Mouse (Mus musculus) 416B (cell line): ENCODE measurements around the gene Pagr1b.

ENCODE experiments used
- DNase-seq: peaks from one replicate; pipeline ENCODE4 v3.0.0; 2011; ENCODE audit warnings: low read depth

Pagr1b gene

DNA sequence TGATC lies at the start of gene Pagr1b:
Gene Pagr1b (minus strand): TSS at position 4 of the 5 bp plus-strand sequence.
- DNase-seq, result no peak

DNA sequence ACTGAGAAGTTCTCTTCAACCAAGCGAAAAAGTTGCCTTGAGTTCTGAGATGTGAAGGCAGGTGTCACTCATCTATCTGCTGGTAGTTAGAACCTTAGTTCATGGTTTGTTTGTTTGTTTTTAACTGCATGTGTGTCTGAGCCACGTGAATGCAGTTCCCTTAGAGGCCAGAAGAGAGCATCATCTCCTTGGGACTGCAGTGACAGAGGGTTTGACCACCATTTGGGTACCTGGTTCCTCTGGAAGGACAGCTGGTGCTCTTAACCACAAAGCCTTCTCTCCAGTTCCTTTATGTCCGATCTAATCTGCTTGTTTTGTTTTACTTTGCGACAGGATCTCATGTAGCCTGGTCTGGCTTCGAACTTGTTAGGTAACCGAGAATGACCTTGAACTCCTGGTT lies 49.3 kb upstream of the Pagr1b start:
- DNase-seq, result peak; percentile 66

DNA sequence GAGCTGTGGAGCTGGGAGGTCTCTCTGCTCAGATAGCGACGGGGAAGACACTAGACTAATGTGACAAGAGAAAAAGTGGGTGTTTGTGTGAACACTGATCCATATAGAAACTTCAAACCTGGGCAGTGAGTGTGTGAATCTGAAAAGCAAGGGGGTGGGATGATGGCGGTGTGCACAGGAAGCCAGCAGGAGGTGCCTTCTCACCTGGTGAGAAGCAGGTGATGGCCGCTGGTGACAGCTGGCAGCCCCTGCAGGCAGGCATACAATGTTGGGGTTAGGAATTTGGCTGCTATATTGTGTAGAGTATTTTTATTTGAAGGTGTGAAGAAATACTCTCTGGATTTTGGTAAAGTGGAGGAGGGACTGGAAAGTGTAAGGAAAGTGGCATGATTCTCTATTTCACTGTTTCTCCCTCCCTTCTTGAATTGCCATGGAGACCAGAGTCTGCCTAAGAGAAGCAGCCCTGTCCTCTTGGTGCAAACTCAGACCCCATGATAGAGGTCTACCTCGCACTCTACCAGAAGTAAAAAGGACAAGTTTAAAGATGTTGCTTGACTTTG lies 38.8 kb upstream of the Pagr1b start:
- no peak for DNase-seq

DNA sequence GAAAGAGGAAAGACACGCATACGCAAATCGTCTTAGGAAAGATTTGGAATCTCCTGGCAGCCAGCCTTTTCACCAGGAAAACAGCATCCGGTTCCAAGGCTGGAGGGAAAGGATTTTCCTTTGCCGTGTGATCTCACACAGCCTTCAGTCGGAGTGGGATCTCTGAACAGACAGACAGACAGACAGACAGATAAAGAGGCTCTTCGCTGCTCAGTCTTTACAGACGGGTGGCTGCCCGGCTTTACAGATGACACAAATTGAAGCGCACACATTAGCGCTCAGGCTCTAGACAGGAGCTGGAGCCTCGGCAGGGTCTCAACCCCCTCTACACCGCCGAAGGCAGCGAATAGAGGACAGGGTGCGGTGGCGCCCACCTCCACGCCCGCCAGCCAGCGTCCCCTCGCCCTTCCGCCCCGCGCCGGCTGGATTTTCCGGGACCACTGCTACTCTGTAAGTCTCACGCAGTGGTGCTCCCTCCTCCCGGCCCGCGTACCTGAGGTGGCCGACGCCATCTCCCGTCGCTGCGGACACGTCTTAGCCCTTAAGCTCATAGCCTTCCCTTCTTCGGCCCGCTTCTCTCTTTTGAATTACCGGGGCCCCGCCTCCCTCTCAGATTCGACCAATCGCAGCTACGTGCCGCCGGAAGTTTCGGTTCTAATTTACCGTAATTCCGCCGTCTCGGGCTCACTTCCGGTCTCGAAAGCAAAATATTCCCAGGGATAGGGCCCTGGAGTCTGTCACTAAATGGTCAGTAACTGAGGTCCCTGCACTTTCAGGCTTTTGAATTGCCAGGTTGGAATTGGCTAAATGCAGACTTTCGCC lies 25.8 kb upstream of the Pagr1b start, which contains the start of gene Kif22:
Gene Kif22 (minus strand): TSS at position 621 of the 822 bp plus-strand sequence.
- DNase-seq, result peak; percentile 91

DNA sequence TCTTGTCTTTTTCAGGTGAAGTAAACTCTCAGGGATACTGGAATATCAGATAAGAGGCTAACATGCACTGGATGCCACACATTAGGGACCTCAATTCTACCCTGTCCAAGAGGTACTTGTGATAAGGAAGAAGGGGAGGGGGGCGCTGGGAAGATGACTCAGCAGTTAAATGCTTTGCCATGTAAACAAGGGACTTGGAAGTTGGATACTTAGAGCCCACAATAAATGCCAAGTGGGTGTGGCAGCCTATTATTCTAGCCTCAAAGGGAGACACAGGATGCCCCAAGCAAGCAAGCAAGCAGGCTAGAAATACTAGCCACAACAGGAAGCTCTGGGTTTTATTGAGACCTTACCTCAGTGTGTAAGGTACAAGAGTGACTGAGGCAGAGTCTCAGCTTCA lies 15.0 kb upstream of the Pagr1b start:
- DNase-seq, result peak; percentile 33

DNA sequence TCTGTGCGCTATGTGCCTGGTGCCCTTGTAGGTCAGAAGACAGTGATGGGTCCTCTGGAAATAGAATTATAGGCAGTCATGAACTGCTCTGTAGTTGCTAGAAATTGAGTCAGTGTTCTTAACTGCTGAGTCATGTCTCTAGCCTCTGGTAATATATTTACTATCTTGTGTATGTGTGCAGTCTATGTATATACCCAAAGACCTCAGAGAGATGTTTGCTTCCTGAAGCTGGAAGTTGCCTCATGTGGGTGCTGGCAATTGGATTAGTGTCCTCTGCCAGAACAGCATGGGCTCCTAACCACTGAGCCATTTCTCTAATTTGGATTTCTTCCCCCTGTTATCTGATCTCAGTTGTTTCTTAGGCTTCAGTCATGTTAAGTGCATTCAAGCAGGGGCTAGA lies 13.9 kb upstream of the Pagr1b start:
- peak; percentile 54 for DNase-seq

DNA sequence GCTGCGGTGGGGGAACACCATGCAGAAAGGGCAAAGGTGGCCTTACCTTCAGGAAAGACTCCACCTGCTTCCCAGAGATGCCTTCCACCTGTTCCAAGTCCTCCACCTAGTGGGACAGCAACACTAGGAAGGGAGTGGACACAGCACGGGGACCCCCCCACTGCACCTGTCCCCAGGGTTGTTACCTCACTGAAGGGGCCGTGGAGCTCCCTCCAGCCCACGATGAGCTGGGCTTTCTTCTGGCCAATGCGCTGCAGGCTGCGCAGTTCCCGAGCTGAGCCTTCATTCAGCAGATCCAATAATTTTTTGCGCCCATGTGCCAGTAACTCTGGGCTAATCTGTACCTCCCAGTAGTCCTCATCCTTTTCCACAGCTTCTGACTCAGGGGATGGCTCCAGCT lies 11.6 kb upstream of the Pagr1b start:
- no peak for DNase-seq

DNA sequence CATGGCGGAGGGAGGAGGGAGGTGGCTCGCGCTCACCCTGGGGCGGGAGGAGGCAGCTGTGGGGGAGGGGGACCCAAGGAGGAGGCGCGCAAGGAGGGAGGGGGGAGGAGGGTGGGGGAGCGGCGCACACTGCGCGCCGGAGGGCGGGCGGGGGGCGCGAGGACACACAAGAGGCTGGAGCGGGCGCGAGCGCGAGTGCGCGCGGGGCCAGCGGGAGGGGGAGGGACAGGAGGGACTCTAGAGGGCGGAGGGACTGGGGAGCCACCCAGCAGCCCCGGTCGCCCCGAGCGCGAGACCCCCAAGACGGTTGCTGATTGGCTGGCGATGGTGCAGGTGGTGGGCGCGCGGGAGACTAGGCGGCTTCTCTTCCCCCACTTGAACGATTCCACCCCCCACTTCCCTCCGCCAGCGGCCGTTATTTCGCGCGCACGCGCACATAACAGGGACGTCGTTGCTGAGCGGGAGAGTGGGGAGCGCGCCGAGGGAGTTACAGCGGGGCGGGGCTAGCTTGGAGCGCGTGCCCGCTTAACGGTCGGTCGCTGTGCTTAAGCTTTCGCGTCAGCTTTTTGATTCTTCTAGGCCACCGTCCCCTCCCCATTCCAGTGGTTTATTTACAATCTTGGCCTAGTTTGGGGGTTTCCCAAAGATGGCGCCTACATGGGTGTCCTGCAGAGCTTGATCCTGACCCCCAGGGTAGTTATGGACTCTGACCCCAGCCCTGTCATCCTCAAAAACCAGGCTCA lies 10.9 kb upstream of the Pagr1b start, which contains the start of gene Maz:
Gene Maz (minus strand): TSS at position 54 of the 743 bp plus-strand sequence.
- peak; percentile 100 for DNase-seq

DNA sequence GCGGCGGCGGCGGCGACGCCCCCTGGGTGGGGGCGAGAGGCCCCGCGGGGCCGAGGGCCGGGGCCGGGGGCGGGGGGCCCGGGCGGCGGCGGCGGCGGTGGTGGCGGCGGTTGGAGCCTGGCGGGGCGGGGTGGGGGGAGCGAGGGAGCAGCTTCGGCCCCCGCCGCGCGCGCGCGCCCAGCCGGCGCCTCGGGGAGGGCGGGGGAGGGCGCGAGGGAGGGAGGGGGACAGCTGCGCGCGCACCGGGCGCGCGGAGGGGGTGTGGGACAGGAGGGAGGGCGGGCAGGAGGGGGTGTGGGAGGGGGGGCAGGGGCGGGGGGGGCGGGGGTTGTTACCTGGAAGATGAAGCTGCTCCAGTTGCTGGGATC lies 10.3 kb upstream of the Pagr1b start:
- no peak for DNase-seq

DNA sequence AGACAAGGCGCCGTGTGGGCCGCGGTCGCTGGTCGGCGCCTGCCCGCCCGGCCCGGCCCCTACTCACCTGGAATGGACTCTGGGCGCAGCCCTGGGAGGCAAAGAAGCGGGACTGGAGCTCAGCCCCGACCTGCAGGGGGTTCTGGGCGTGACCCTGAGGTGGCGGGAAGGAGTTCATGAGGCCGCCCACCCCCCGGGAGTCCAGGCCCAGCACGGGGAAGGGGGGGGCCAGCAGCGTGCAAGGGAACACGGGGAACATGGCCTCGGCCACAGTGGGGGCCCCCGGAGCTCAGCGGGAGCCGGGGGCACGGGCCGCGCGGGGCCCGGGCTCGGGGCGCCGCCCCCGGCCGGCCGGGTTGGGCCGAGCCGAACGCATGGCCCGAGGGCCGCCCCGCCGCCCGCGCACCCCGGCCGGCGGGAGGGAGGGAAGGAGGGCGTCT lies 9.9 kb upstream of the Pagr1b start:
- DNase-seq, result peak; percentile 82

DNA sequence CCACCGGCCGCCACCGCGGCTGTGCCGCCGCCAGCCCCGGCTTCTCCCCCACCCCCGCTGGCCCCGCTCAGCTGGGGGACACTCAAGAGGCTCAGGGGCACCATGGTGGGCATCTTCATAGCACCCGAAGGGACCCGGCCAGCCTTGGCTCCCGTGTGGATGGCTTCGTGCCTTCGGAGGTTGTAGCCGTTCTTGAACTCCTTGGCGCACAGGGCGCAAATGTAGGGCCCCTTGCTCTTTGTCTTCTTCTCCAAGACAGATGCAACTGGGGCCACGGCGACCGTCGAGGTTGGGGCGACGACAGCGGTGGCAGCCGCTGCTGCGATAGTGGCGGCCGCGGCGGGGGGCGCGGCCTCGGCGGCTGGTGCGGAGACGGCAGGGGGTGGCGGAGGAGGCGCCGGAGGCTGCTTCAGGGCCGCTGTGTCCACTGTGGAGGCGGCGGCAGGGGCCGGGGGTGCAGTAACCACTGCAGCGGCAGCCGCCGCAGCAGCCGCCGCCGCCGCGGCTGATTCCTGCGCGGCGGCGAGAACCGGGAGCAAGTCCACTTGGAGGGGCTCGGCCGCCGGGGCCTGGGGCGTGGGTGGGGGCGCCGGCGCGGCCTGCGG lies 9.4 kb upstream of the Pagr1b start:
- DNase-seq, result no peak

DNA sequence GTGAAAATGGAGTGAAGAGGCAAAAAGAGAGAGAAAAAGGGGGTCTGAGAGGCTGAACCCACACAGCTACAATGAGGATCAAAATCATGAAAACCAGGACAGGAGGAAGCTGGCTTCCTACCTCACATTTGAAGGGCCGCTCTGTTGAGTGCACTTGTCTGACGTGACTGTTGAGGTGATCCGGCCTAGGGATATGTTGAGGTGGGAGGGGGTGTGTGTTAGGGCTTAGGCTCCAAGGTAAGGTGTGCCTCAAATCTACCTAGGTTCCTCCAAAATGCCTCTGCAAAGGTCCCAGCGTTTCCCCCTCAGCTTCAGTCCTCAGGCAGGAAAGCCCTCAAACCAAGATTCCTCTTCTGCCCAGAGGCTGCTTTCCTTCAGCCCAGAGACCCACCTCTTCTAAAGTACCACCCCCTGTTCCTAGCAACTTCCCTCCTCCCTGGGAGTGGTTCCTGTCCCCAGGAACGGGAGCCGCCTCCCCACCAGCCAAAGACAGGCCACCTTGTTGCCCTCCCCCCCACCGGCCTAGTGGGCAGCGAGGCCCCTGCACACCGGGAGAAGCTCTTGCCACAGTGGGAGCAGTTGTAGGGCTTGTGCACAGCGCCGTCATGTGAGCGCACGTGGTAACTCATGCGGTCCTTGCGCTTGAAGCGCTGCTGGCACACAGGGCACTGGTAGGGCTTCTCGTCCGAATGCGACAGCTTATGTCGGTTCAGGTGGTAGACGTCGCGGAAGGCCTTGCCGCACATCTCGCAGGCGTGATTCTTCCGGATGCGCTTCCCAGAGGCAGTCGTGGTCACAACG lies 8.7 kb upstream of the Pagr1b start:
- peak; percentile 92 for DNase-seq

DNA sequence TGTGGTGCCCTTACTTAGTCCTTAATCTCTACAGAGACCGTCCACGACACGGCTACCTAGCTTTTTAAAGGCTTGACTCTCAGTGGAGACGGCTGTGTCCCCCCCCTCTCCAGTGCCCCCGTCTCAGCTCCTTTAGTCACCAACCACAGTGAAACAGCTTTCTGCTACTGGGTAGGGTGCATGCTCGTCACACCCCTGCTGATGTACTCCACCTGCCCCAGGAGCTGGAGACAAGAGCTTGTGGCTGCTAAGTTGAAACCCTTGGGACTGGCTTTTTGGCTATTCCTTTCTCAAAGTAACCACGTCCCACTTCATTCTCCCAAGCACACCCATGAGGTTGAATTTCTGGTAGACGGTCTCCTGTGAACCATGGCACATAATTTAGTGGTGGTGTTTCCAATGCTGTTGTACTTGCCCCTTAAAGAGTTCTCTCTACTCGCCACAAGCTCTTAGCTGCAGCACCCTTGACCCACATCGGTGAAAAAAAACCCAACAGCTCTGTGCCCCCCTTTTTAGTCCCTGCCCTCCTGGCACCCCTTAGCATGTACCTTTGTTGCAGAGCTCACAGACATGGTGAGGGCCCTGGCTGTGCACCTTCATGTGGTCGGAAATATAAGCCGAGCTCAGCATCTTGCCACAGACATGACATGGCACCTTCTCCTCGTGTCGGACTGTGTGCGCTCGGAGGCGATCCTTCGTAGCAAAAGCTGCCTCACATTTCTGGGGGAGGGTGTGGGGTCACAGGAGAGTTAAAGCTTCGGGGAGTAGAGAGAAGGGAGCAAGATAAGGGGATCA lies 7.8 kb upstream of the Pagr1b start:
- peak; percentile 57 for DNase-seq

DNA sequence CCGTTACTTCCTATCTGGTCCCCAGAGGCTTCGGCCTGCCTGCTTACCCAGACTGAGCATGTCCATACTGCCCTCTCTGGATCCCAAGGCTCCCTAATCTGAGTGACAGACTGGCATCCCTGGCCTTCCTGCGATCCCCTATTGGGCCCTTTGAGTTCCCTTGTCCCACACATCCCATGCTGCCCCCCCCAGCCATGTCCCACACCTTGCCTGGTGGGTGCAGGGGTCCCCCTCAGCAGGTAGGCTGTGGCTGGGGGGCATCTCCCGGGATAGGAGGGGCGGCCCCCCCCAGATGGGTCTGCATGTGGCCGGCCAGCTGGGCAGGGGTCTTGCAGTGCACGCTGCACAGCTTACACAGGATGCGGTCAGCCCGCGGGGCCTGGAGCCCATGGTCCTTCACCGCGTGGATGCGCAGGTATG lies 7.0 kb upstream of the Pagr1b start:
- DNase-seq, result no peak

DNA sequence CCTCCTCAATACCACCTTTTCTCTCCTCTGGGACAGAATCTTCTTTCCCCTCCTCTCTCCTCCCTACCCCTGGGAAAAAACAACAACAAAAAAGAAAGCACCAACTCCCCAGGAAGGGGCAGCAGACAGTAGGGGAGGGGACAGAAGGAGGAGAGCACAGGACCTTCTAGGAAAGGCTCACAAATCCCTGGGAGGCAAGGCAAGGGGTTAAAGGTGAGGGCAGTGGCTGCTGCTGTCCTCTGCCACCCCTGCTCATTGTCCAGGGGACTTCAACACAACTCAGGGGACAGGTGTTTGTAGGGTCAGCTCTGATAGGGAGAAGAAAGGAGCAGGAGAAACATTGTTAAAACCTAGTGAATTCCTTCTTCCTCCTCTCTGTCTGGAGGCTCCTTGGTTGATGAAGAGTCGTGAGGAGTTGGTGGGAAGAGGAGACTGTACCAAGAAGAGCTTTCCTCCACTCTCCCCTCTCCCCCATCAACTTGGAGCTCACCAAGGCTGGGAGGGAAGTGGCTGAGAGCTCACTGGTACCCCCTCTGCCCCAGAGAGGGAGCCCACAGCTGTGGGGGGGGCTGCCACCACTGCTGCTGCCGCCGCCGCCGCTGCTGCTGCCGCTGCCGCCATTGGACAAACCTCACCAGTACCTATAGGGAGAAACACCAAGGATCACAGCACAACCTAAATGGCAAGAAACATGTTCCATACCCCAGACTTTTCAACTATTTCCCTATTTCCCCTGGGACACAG lies 6.4 kb upstream of the Pagr1b start:
- no peak for DNase-seq

DNA sequence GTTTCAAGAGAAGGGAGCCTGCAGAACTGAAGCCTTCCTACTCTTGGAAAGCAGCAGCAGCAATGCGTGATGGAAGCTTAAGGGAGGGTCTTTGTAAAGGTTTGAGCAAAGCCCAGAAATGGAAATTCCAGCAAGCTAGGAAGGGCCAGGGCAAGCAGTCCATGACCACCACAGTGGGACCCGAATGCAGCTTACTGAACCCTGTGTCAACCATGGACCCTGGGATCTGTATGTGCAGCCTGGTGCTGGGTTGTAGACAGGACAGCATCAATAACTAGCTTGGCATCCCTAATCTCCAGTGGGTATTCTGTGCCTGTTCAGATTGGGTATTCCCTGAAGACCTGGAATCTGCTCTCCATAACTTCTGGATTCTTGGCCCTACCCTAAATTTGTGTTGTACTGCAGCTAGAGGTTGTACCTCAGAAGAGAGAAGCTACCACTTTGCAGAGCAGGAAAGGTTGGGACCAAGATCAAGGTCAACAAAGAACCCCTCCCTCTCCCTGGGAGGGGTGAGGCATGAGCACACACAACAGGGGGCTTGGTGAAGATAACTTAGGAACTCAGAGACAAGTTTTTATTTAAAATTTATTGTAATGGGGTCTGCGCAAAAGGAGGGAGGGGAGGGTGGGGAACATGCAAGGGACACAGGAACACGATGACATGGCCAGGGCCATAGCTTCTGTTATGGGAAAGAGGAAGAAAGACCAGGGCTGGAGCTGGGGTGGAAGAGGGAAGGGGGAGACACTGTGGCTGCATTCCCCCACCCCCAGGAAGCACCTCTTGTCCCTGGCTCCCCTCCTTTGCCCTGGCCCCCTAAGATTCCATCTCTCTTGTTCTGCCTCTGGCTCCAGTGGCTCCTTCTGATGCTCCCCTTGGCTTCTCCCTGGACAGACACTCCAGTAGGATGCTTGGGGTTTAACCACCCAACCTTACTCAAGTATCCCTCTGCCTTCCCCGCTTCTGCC lies 5.6 kb upstream of the Pagr1b start:
- DNase-seq, result peak; percentile 25

DNA sequence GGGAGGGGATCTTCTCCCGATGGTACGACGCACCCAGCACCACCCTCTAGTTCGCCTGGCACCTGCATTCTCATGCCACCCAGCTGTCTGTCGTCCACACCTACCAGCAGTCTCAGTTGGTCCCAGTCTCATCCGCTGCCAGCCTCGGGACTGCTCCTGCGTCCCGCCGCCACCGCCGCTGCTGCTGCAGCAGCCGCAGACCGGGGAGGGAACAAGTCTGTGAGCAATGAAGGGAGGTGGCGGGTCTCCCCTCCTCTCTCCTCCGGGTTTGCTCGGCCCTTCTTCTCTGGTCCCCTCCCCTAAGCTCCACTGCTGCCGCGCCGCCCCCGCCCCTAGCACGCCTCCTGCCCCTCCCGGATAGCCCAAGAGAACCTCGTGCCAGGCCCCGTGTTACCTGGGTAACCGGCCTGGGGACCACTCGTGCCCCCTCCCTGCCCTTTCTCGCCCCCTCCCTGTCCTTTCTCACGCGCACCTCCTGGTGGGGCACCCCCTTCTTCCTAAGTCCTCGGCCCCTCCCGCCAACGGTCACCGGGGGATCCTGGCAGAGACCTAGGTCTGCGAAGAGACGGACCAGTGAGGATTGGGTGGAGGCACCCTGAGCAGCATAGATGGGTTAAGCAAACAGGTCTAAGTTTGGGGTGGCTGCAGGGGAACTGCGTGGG lies 4.7 kb upstream of the Pagr1b start, which contains the start of the genes Gm42742 and Prrt2:
Gene Gm42742 (minus strand): TSS at position 197 of the 662 bp plus-strand sequence.
Gene Prrt2 (minus strand): TSS at position 311 of the 662 bp plus-strand sequence.
- no peak for DNase-seq

DNA sequence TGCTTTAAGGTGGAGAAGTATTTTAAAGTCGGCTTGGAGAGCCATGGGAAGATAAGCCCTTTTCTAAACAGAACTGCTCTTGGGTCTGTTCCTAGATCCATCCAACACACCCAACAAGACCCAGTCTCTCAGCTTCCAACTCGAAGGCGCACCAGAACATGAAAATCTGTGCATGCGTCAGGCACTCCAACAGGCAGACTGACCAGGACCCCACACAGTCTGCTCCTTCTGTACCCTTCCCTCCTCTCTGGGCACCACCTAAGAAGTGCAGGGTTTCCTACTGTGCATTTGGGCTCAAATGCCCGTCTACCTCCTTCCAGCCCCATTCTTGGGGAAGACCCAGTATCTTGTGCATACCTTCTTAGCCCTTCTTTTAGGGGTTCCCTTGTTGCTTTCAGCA lies 4.2 kb upstream of the Pagr1b start:
- no peak for DNase-seq

DNA sequence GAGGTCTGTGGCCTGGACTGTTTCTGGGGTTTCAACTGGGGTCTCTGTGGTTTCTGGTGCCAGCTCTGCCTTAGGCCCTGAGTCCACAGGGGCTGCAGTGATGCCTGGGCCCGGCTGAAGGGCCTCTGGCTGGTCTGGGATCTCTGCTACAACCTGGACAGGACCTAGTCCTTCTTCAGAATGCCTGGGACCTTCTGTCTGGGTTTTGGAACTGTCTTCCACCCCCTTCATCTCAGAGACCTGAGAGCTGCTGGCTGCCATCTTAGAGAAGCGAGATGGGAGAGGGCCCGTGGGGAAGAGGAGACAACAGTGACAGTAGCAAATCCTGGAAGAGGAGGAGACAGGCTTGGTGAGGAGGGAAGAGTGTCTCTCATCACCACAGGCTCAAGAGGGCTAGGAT lies 3.7 kb upstream of the Pagr1b start:
- no peak for DNase-seq
